Mouse (Mus musculus): ENCODE results near the gene Fbxl21.

- TF ChIP-seq CTCF (IDR thresholded peaks at IDR 0.05; ENCODE audit: borderline replicate concordance, insufficient read depth, low read depth, low read length) (peak; percentile 35; the same call in 1 of the 2 replicates), POLR2A (IDR thresholded peaks at IDR 0.05; ENCODE audit: borderline replicate concordance, insufficient read depth, low read length) (no peak)
These were observed 32.1 kb downstream of the Fbxl21 start for GRCm38 (mm10) chr13:56554409-56554808.

Data from cerebellum, adult 2 months (tissue).